Mouse (Mus musculus) lung, embryonic 14.5 days (tissue): Measurements from ENCODE around the gene Wscd2. TPM values are rescaled to one million over a fixed set of nuclear protein-coding genes. Genes with fewer than 3 reads are reported as not detected.

Experiments used
- ATAC-seq: fragments of 200-750 bp; cut with Nextera tagmentation; 2 replicates; pipeline ENCODE4 v1.8.0; 2017; ENCODE audit warnings: mild to moderate bottlenecking, moderate TSS enrichment, moderate library complexity; ENCODE audit not compliant: insufficient read depth
- DNase-seq: peaks from one replicate; pipeline ENCODE4 v3.0.0-alpha.2; 2015
- H3K27ac ChIP-seq: fragments of 300-500 bp; sonication (generic); 2 replicates; pipeline ENCODE4 v1.5.1; 2014; ENCODE audit warnings: low read depth, mild to moderate bottlenecking, moderate library complexity
- H3K27me3 ChIP-seq: fragments of 300-500 bp; sonication (generic); 2 replicates; pipeline ENCODE4 v1.6.1; 2014; ENCODE audit warnings: low read length, control low read depth; ENCODE audit not compliant: insufficient read depth
- H3K36me3 ChIP-seq: fragments of 300-500 bp; sonication (generic); 2 replicates; pipeline ENCODE4 v1.6.1; 2014; ENCODE audit warnings: control low read depth; ENCODE audit not compliant: insufficient read depth
- H3K4me1 ChIP-seq: fragments of 300-500 bp; sonication (generic); 2 replicates; pipeline ENCODE4 v1.6.1; 2014; ENCODE audit warnings: antibody characterized with exemption, control low read depth; ENCODE audit not compliant: insufficient read depth
- H3K4me2 ChIP-seq: fragments of 300-500 bp; sonication (generic); 2 replicates; pipeline ENCODE4 v1.6.1; 2014; ENCODE audit warnings: mild to moderate bottlenecking
- H3K4me3 ChIP-seq: fragments of 300-500 bp; sonication (generic); 2 replicates; pipeline ENCODE4 v1.5.1; 2014; ENCODE audit warnings: low read depth, low read length
- H3K9ac ChIP-seq: fragments of 300-500 bp; sonication (generic); 2 replicates; pipeline ENCODE4 v1.6.1; 2014
- H3K9me3 ChIP-seq: fragments of 300-500 bp; sonication (generic); 2 replicates; pipeline ENCODE4 v1.6.1; 2016; ENCODE audit warnings: low read depth, low read length, control low read depth
- CTCF ChIP-seq: IDR thresholded peaks from 2 replicates; pipeline ENCODE4 v1.5.1; 2016; ENCODE audit warnings: antibody characterized with exemption, low read depth
- WGBS: fragments of 180-500 bp; shearing (Covaris S2); extraction: QIAGEN DNeasy Blood & Tissue Kit; methylation state at CpG from one replicate; pipeline ENCODE4 v1.1.7; 2014; 5-methylcytosine and 5-hydroxymethylcytosine counted together
- polyA plus RNA-seq: library from polyadenylated mRNA; unstranded; fragments of >200 nt; fragmentation: Nextera tagmentation; extraction: Ambion mirVana; gene quantifications from 2 replicates; pipeline ENCODE4 v1.2.1, GENCODE M21; 2014

Wscd2 gene
- polyA plus RNA-seq, 1 experiment from 2014 or later = 6.4 TPM

DNA sequence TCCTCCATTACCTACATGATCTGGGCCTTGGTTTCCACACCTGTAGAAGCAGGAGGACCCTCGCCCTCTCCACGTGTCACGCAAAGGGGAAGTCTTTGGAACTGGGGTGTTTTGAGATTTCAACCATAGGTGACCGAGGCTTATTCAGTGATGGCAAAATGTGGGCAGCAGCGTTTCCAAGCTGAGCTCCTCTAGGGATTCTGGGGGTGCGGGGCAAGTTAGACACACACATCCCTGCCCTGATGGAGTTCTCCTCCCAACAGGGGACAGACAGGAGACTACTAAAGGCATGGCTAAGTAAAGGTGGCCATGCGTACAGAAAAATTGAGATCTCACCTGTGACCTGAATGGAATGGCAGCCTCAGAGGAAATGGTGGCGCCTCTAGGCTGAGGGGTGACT is 118.4 kb downstream of the Wscd2 start:
- H3K4me1 ChIP-seq = peaks cover 15% of the 10 kb centered on the region

GRCm38 (mm10) chr5:113609891-113610290 is 119.8 kb downstream of the Wscd2 start:
- no peak overlapping the region for H3K27ac ChIP-seq
- H3K36me3 ChIP-seq = peaks cover 11% of the 10 kb centered on the region
- no peak overlapping the region for H3K9ac ChIP-seq
- no peak for DNase-seq
- peaks cover 15% of the 10 kb centered on the region for H3K4me1 ChIP-seq
- no peaks in the 10 kb centered on the region for H3K27me3 ChIP-seq
- no peak for TF ChIP-seq CTCF
- H3K9me3 ChIP-seq = no peaks in the 10 kb centered on the region
- 62% methylated on average over 5 of the region's 5 CpGs for WGBS
- ATAC-seq = no peak
- H3K4me2 ChIP-seq = no peak overlapping the region
- H3K4me3 ChIP-seq = no peak overlapping the region

More for the DNA sequence above, 118.4 kb downstream of the Wscd2 start:
- ATAC-seq = no peak
- TF ChIP-seq CTCF = no peak
- Histone ChIP-seq H3K4me3 (no peak overlapping the region), H3K9ac (no peak overlapping the region), H3K9me3 (no peaks in the 10 kb centered on the region), H3K27ac (0 out of 2 replicates have a peak overlapping the region, but pooled peaks have one; percentile 12), H3K4me2 (no peak overlapping the region), H3K36me3 (no peaks in the 10 kb centered on the region), H3K27me3 (no peaks in the 10 kb centered on the region)
- no peak for DNase-seq
- WGBS = 75% methylated on average over 8 of the region's 8 CpGs

- Histone ChIP-seq H3K4me1 (peaks cover 15% of the 10 kb centered on the region), H3K9me3 (no peaks in the 10 kb centered on the region), H3K4me2 (no peak overlapping the region), H3K9ac (no peak overlapping the region), H3K4me3 (no peak overlapping the region), H3K27me3 (no peaks in the 10 kb centered on the region), H3K27ac (no peak overlapping the region), H3K36me3 (peaks cover 11% of the 10 kb centered on the region)
- 61% methylated on average over 6 of the region's 6 CpGs for WGBS
- no peak for ATAC-seq
- no peak for TF ChIP-seq CTCF
- DNase-seq = no peak
These were observed 120.4 kb downstream of the Wscd2 start for GRCm38 (mm10) chr5:113610490-113610889.

DNA sequence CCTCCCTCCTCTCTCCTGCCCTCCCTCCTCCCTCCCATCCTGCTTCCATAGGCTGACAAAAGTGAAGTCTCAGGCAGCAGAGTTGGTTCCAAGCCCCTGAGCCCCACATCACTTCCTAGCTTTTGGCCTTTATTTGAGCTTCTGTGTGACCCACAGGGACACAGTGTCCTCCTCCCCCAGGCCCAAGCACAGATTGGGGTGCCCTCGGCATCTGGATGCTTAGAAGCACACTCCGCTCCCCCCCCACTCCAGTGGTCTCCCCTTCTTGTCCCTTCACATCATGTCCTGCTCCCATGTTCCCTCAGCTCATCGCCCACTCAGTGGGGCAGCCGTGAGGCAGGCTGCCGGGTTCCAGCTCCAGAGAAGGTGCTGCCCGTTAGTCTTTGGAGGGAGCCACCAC is 121.0 kb downstream of the Wscd2 start:
- 54% methylated on average over 6 of the region's 6 CpGs for WGBS

GRCm38 (mm10) chr5:113611771-113612233 is 121.7 kb downstream of the Wscd2 start:
- H3K9me3 ChIP-seq = no peaks in the 10 kb centered on the region
- 28% methylated on average over 12 of the region's 12 CpGs for WGBS
- no peak for TF ChIP-seq CTCF
- H3K4me1 ChIP-seq = peaks cover 15% of the 10 kb centered on the region
- peaks cover 11% of the 10 kb centered on the region for H3K36me3 ChIP-seq
- H3K4me3 ChIP-seq = no peak overlapping the region
- ATAC-seq = peak; percentile 94
- H3K27ac ChIP-seq = peak overlapping the region; percentile 78
- H3K27me3 ChIP-seq = no peaks in the 10 kb centered on the region
- DNase-seq = peak; percentile 92
- H3K4me2 ChIP-seq = no peak overlapping the region
- no peak overlapping the region for H3K9ac ChIP-seq

More for the DNA sequence above, 121.0 kb downstream of the Wscd2 start:
- H3K4me2 ChIP-seq = no peak overlapping the region
- H3K27ac ChIP-seq = peak overlapping the region; percentile 78
- H3K4me1 ChIP-seq = peaks cover 15% of the 10 kb centered on the region
- no peak for TF ChIP-seq CTCF
- ATAC-seq (no peak), DNase-seq (no peak)
- no peaks in the 10 kb centered on the region for H3K9me3 ChIP-seq
- H3K27me3 ChIP-seq = no peaks in the 10 kb centered on the region
- no peak overlapping the region for H3K9ac ChIP-seq
- H3K36me3 ChIP-seq = peaks cover 11% of the 10 kb centered on the region
- no peak overlapping the region for H3K4me3 ChIP-seq

- H3K4me3 ChIP-seq = no peak overlapping the region
- WGBS = 92% methylated on average over 4 of the region's 4 CpGs
- H3K9ac ChIP-seq = no peak overlapping the region
- DNase-seq (no peak), ATAC-seq (no peak)
- H3K4me1 ChIP-seq = no peaks in the 10 kb centered on the region
- no peak for TF ChIP-seq CTCF
- no peaks in the 10 kb centered on the region for H3K9me3 ChIP-seq
- H3K4me2 ChIP-seq = no peak overlapping the region
- H3K27ac ChIP-seq = no peak overlapping the region
- no peaks in the 10 kb centered on the region for H3K27me3 ChIP-seq
- peaks cover 10% of the 10 kb centered on the region for H3K36me3 ChIP-seq
These were observed 128.6 kb downstream of the Wscd2 start for GRCm38 (mm10) chr5:113618716-113619115.

- H3K4me1 ChIP-seq = no peaks in the 10 kb centered on the region
- no peak overlapping the region for H3K4me3 ChIP-seq
- no peaks in the 10 kb centered on the region for H3K27me3 ChIP-seq
- TF ChIP-seq CTCF = no peak
- ATAC-seq = no peak
- H3K9me3 ChIP-seq = no peaks in the 10 kb centered on the region
- no peak overlapping the region for H3K27ac ChIP-seq
- no peak overlapping the region for H3K4me2 ChIP-seq
- no peak overlapping the region for H3K9ac ChIP-seq
- 65% methylated on average over 1 of the region's 1 CpGs for WGBS
- H3K36me3 ChIP-seq = peaks cover 5% of the 10 kb centered on the region; the same call in 1 of the 2 replicates
- DNase-seq = no peak
These were observed 129.0 kb downstream of the Wscd2 start for GRCm38 (mm10) chr5:113619151-113619550.
